Mouse (Mus musculus) hindbrain, embryonic 16.5 days (tissue): ENCODE data around the gene Rexo4. TPM values are rescaled to one million over a fixed set of nuclear protein-coding genes. Genes with fewer than 3 reads are reported as not detected.

Experiments used
- ATAC-seq: fragments of 200-750 bp; cut with Nextera tagmentation; 2 replicates; pipeline ENCODE4 v1.8.0; 2017; ENCODE audit warnings: moderate TSS enrichment, moderate library complexity
- H3K27ac ChIP-seq: fragments of 300-500 bp; sonication (generic); 2 replicates; pipeline ENCODE4 v1.5.1; 2014; ENCODE audit warnings: low read depth, mild to moderate bottlenecking, control low read depth, low read length, moderate library complexity
- H3K27me3 ChIP-seq: fragments of 300-500 bp; sonication (generic); replicated peaks from 2 replicates; pipeline ENCODE4 v1.6.1; 2014; ENCODE audit warnings: low read length; ENCODE audit not compliant: control insufficient read depth, insufficient read depth
- H3K36me3 ChIP-seq: fragments of 300-500 bp; sonication (generic); 2 replicates; pipeline ENCODE4 v1.6.1; 2014; ENCODE audit warnings: mild to moderate bottlenecking, low read length, moderate library complexity, mixed read lengths; ENCODE audit not compliant: control insufficient read depth, insufficient read depth
- H3K4me1 ChIP-seq: fragments of 300-500 bp; sonication (generic); 2 replicates; pipeline ENCODE4 v1.6.1; 2014; ENCODE audit warnings: low read depth, low read length; ENCODE audit not compliant: control insufficient read depth, insufficient read depth
- H3K4me2 ChIP-seq: fragments of 300-500 bp; sonication (generic); 2 replicates; pipeline ENCODE4 v1.6.1; 2014; ENCODE audit warnings: mild to moderate bottlenecking, low read length, control low read depth, moderate library complexity
- H3K4me3 ChIP-seq: fragments of 300-500 bp; sonication (generic); 2 replicates; pipeline ENCODE4 v1.5.1; 2014; ENCODE audit warnings: mild to moderate bottlenecking, low read length, control low read depth, moderate library complexity
- H3K9ac ChIP-seq: fragments of 300-500 bp; sonication (generic); 2 replicates; pipeline ENCODE4 v1.6.1; 2014; ENCODE audit warnings: low read depth, mild to moderate bottlenecking, control low read depth, low read length, moderate library complexity
- H3K9me3 ChIP-seq: fragments of 300-500 bp; sonication (generic); 2 replicates; pipeline ENCODE4 v1.6.1; 2014; ENCODE audit warnings: mild to moderate bottlenecking, low read length, moderate library complexity; ENCODE audit not compliant: control insufficient read depth
- WGBS: fragments of 180-500 bp; shearing (Covaris S2); extraction: QIAGEN DNeasy Blood & Tissue Kit; methylation state at CpG from one replicate; pipeline ENCODE4 v1.1.7; 2014; 5-methylcytosine and 5-hydroxymethylcytosine counted together
- polyA plus RNA-seq: library from polyadenylated mRNA; unstranded; fragments of >200 nt; fragmentation: Nextera tagmentation; extraction: Ambion mirVana; gene quantifications from 2 replicates; pipeline ENCODE4 v1.2.1, GENCODE M21; 2015

The Rexo4 gene
- polyA plus RNA-seq, 1 experiment from 2014 or later, result 39.6 TPM

DNA sequence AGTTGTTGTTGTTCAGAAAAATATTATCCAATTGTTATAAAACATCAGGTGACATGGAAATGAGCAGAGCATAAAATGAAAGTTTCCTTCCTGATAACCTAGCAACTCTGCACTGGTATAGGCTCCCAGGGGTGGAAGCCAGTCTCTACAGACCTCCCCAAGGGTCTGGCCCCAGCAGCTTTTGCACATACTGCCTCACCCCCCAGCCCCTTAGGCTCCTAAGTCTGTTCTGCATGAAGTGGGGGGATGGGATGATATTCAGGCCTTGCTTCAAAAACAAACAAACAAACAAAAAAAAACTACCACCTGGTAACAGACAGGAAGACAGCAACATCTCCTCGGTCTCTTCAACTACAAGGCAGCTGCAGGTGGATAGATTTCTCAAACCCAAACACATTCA is 16.2 kb upstream of the Rexo4 start:
- Histone ChIP-seq H3K4me3 (no peak overlapping the region), H3K36me3 (no peaks in the 10 kb centered on the region), H3K27me3 (no peaks in the 10 kb centered on the region), H3K27ac (no peak overlapping the region), H3K4me1 (no peaks in the 10 kb centered on the region), H3K9me3 (no peaks in the 10 kb centered on the region), H3K9ac (no peak overlapping the region), H3K4me2 (no peak overlapping the region)
- ATAC-seq, result no peak
- WGBS, result 74% methylated on average over 1 of the region's 1 CpGs

DNA sequence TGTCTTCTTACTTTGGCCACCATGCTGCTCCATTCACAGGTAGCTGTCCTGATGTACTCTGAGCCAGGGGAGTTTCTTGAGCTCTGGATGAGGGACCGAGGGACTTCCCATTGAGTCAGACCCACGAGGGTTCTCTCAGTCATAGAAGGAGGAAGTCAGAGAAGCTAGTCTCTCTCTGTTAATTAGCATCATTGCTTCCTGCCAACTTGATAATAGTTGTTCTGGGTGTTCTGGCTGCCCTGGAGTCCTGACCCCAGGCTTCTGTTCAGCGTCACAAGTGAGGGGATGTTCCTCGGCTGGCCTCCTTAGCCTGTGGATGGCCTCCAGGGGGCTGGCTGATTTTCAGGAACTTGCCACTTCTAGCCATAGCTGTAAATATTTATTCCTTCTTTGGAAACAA is 9.8 kb upstream of the Rexo4 start:
- Histone ChIP-seq H3K27ac (no peak overlapping the region), H3K27me3 (no peaks in the 10 kb centered on the region), H3K9ac (no peak overlapping the region), H3K4me2 (no peak overlapping the region), H3K4me3 (no peak overlapping the region), H3K4me1 (no peaks in the 10 kb centered on the region), H3K9me3 (no peaks in the 10 kb centered on the region), H3K36me3 (no peaks in the 10 kb centered on the region)
- WGBS, result 71% methylated on average over 4 of the region's 4 CpGs
- no peak for ATAC-seq

DNA sequence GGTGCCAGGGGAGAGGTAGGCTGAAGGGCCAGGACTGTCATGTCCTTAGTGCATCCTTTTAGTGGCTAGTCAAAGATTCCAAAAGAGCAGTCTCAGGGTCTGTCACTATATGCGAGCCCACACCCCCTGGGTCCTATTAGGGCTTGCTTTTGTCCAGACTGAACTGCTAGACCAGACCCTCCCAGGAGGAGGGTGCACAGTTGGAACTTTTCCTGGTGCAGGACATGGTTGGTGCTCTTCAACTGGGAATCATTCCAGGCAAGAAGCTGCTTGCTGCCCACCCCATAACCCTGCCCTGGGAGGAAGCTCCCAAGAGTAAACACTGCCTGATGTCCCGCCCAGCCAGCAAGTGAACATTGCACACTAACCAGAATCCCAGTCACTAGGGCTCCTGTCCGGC is 8.9 kb upstream of the Rexo4 start, which contains the start of gene Adamts13:
Gene Adamts13 (plus strand): TSS at position 301 of the 400 bp plus-strand sequence.
- Histone ChIP-seq H3K9me3 (no peaks in the 10 kb centered on the region), H3K4me1 (no peaks in the 10 kb centered on the region)
- 70% methylated on average over 3 of the region's 3 CpGs for WGBS

DNA sequence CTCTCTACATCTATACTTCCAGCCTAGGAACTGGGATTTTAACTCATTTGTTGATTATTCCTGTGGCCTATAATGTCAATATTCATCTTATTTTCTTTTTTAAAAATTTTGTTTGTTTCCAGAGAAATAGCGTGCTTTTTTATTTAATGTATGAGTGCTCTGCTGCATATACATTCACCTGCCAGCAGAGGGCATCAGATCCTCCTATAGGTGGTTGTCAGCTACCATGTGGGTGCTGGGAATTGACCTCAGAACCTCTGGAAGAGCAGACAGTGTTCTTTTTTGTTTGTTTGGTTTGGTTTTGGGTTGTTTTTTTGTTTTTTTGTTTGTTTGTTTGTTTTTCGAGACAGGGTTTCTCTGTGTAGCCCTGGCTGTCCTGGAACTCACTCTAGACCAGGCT is 3.1 kb upstream of the Rexo4 start:
- Histone ChIP-seq H3K9me3 (no peaks in the 10 kb centered on the region), H3K4me1 (peaks cover 15% of the 10 kb centered on the region), H3K9ac (no peak overlapping the region), H3K4me3 (no peak overlapping the region), H3K36me3 (0 out of 2 replicates have a peak, but pooled peaks cover under 1% of the 10 kb centered on the region), H3K27me3 (no peaks in the 10 kb centered on the region), H3K4me2 (no peak overlapping the region), H3K27ac (no peak overlapping the region)
- WGBS, result 83% methylated on average over 2 of the region's 2 CpGs
- ATAC-seq, result no peak

More for the DNA sequence above, 8.9 kb upstream of the Rexo4 start, which contains the start of gene Adamts13:
- H3K4me2 ChIP-seq, result no peak within 1 kb of the TSS
- no peak within 1 kb of the TSS for H3K9ac ChIP-seq
- H3K4me3 ChIP-seq, result no peak within 1 kb of the TSS
- H3K27ac ChIP-seq, result no peak within 1 kb of the TSS
- no peaks in the 10 kb centered on the region for H3K27me3 ChIP-seq
- H3K36me3 ChIP-seq, result no peaks in the 10 kb centered on the region
- no peak for ATAC-seq

DNA sequence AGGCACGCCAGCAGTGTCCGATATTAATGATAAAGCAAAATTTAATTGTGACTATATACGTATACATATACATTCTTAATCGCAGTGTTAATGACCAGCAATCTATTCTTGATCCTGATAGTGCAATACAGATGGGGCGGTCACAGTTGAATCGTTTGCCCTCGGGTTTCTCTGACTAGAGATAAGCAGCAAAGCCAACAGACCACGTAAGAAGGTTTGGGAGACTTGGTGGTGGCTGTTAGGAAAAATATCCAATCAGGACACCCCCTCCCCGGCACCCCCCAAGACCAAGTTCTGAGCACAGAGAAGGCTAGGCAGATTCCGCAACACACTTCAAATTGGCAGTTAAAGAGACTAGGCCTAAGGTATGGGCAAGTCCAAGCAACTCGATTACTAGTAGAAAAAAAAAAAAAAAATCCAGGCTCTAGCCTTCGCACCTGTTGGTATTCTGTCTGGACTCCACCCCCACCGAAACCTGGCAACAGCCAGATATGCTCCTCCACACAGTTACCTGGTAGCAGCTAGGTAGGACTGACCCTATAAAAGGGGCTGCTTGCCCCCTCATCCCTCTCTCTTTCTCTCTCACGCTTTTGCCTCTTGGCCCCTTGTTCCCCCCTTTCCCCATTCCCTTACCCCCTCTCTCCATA is 661 bp upstream of the Rexo4 start:
- Histone ChIP-seq H3K4me1 (peaks cover 25% of the 10 kb centered on the region), H3K27ac (peak overlapping the region; percentile 98), H3K36me3 (0 out of 2 replicates have a peak, but pooled peaks cover 2% of the 10 kb centered on the region), H3K4me2 (peak overlapping the region; percentile 71), H3K27me3 (no peaks in the 10 kb centered on the region), H3K4me3 (peak overlapping the region; percentile 82), H3K9me3 (no peaks in the 10 kb centered on the region), H3K9ac (peak overlapping the region; percentile 89)
- peak; percentile 3; the same call in 1 of the 2 replicates for ATAC-seq
- 18% methylated on average over 14 of the region's 14 CpGs for WGBS

DNA sequence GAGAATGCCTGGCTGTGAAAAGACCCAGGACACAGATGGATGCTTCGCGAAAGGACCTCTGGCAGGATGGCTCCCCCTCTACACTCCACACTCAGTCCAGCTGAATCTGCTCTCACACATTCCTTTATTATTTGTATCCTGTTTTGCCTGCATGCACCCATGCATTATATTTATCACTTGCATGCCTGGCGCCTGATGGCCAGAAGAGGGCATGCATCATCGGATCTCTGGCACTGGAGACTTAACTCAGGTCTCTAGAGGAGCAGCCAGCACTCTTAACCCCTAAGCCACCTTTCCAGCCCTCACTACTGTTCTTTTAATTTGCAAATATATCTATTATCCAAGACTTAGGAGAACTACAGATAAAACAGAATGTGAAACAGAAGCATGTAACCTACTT is 3.4 kb downstream of the Rexo4 start:
- Histone ChIP-seq H3K27me3 (no peaks in the 10 kb centered on the region), H3K4me3 (no peak overlapping the region), H3K36me3 (peaks cover 24% of the 10 kb centered on the region), H3K4me2 (no peak overlapping the region), H3K27ac (no peak overlapping the region), H3K9ac (no peak overlapping the region), H3K9me3 (no peaks in the 10 kb centered on the region), H3K4me1 (peaks cover 25% of the 10 kb centered on the region)
- 73% methylated on average over 4 of the region's 4 CpGs for WGBS
- ATAC-seq, result no peak

DNA sequence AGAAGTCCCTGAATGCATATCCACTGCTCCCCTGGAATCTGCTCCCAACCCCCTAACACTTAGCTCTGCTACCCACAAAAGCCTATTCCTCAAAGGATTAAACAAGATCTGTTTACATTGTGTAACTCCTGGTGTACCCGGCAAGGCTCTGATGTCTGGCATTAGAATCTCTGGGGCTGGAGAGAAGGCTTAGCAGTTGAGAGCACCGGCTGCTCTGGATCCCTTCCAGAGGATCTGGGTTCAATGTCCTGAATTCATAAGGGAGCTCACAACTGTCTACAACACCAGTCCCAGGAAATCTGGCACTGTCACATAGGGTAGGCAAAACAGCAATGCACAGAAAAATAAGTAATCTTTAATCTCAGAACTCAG is 6.7 kb downstream of the Rexo4 start:
- no peaks in the 10 kb centered on the region for H3K9me3 ChIP-seq
- ATAC-seq, result no peak
- no peak overlapping the region for H3K4me2 ChIP-seq
- no peak overlapping the region for H3K9ac ChIP-seq
- no peak overlapping the region for H3K27ac ChIP-seq
- H3K4me1 ChIP-seq, result peaks cover 11% of the 10 kb centered on the region
- WGBS, result 84% methylated on average over 2 of the region's 2 CpGs
- peaks cover 43% of the 10 kb centered on the region for H3K36me3 ChIP-seq
- no peaks in the 10 kb centered on the region for H3K27me3 ChIP-seq
- no peak overlapping the region for H3K4me3 ChIP-seq

DNA sequence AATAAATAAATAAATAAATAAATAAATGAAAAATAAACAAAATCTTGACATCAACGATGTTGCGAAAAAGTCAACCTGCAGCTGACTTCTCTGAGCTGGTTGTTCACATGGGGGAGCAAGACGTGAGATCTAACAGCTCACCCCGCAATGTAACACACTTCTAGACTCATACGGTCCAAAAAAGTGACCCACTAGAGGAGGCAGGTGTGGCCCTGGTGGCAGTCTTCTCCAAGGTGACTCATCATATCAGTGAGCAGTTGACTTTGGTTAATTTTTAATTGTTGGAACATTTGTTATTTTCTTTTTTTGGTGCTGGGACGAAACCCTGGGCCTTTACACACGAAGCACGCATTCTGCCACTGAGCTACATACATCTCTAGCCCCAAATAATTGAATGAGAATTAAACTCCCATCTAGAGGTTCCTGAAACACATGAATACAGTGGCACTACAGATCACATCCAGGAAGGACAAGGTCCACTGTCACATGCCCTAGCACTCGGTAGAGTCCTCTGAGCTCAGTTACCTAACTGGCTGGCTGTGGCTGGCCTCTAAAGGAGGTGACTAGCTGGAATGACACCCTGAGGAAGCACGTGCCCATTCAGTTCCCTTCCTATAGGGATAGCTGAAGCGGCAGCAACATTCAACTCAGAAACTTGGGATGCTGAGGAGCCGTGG is 7.2 kb downstream of the Rexo4 start:
- peaks cover 7% of the 10 kb centered on the region for H3K4me1 ChIP-seq
- WGBS, result 96% methylated on average over 12 of the region's 12 CpGs
- H3K36me3 ChIP-seq, result peaks cover 41% of the 10 kb centered on the region
- H3K9ac ChIP-seq, result no peak overlapping the region
- H3K4me2 ChIP-seq, result no peak overlapping the region
- no peak overlapping the region for H3K4me3 ChIP-seq
- ATAC-seq, result no peak
- H3K9me3 ChIP-seq, result no peaks in the 10 kb centered on the region
- H3K27ac ChIP-seq, result no peak overlapping the region
- no peaks in the 10 kb centered on the region for H3K27me3 ChIP-seq

DNA sequence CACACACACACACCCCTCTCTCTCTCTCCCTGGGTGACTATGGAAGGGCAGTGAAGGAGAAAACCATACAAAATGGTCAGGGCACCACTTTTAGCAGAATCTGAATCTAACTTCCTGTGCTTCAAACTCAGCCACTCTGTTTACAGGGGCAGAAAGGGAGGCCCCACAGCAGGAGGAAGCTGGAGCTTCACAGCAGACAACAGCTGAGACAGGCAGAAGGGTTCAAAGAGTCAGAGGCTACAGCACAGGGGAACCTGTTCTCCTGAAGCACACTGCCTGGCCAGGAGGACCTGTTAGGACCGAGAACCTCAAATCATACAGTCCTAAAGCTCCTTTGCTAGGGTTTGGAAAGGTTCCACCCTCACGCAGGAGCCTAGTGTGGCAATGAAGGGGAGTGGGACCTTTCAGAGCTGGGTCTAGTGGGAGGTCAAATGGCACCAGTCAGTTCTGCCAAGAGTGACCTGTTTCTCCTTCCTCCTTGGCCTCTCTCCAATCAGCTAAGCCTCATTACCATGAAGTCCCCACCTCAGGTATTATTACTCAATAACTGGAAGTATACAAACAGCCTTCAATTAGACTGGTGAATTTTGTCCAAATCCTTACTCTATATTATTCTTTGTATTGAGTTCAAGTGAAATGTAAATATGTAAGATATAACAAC is 9.3 kb downstream of the Rexo4 start:
- H3K4me2 ChIP-seq, result no peak overlapping the region
- H3K4me3 ChIP-seq, result no peak overlapping the region
- H3K27ac ChIP-seq, result no peak overlapping the region
- no peak for ATAC-seq
- no peak overlapping the region for H3K9ac ChIP-seq
- no peaks in the 10 kb centered on the region for H3K9me3 ChIP-seq
- H3K4me1 ChIP-seq, result no peaks in the 10 kb centered on the region
- WGBS, result 97% methylated on average over 2 of the region's 2 CpGs
- H3K36me3 ChIP-seq, result peaks cover 41% of the 10 kb centered on the region
- no peaks in the 10 kb centered on the region for H3K27me3 ChIP-seq
